Mouse (Mus musculus): ENCODE results near the gene Lingo1. TPM values are rescaled to one million over a fixed set of nuclear protein-coding genes. Genes with fewer than 3 reads are reported as not detected.

Gene Lingo1
- polyA plus RNA-seq, 1 experiment from 2014 or later, result 10.9 TPM

DNA sequence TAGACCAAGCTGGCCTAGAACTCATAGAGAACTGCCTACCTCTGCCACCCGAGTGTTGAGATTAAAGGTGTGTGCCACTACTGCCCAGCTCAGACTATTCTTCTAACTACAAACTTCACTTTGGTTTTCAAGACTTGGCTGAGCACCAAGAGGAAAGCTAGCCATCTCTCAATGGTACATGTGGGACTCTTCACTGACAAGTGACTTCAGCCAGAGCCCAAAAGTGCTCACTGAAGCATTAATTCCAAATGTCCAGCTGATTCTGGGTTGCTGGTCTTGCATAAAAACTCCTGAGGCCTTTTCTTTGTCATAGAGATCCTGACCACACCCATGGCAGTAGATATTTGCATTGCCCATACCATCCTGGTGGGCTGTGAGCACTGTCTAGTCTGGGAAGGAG lies 81.9 kb downstream of the Lingo1 start:
- Histone ChIP-seq H3K4me1 (peaks cover 7% of the 10 kb centered on the region), H3K9ac (no peak overlapping the region), H3K36me3 (ENCODE audit: poor library complexity, severe bottlenecking) (no peaks in the 10 kb centered on the region), H3K27me3 (peaks cover 6% of the 10 kb centered on the region; the same call in 1 of the 2 replicates), H3K27ac (no peak overlapping the region), H3K4me3 (no peak overlapping the region), H3K4me2 (no peak overlapping the region), H3K9me3 (replicated peaks) (no peaks in the 10 kb centered on the region)
- ATAC-seq, result no peak
- 76% methylated on average over 1 of the region's 1 CpGs for WGBS

DNA sequence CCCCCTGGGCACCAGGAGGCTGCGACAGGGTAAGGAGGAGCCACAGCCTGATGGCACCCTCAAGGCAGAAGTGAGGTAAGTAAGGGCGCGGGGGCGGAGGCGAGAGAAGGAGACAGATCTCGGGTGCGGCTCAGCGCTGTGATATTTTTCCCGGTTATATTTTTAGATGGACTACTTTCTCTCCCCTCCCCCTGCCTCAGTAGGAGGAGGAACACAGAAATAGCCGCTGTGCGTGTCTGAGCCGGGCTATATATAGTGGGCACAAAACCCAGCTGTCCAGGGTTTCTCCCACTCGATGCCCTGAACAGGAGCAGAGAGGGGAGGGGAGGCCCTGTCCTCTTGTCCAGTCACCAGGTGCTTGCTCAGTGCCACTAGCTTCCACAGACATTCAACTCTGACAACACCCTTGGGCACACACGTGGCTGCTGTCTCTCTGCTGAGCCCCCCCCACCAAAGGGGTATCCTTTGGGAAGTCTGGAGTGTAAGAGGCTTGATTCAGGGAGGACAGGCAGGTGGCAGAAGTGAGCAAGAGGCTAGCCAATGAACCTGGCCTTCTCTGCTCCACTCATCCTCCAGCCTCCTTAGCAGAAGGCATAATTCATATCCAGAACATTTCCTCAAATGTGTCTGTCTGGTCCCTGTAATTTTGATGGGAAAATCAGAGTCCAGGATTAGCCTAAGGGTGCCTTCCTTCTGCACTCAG lies 83.5 kb downstream of the Lingo1 start:
- peak; percentile 16; the same call in 1 of the 2 replicates for ATAC-seq
- Histone ChIP-seq H3K27ac (no peak overlapping the region), H3K27me3 (peaks cover 11% of the 10 kb centered on the region; the same call in 1 of the 2 replicates), H3K36me3 (ENCODE audit: poor library complexity, severe bottlenecking) (no peaks in the 10 kb centered on the region), H3K4me1 (peaks cover 12% of the 10 kb centered on the region), H3K9me3 (replicated peaks) (no peaks in the 10 kb centered on the region), H3K9ac (no peak overlapping the region), H3K4me3 (no peak overlapping the region), H3K4me2 (no peak overlapping the region)
- WGBS, result 71% methylated on average over 14 of the region's 14 CpGs

DNA sequence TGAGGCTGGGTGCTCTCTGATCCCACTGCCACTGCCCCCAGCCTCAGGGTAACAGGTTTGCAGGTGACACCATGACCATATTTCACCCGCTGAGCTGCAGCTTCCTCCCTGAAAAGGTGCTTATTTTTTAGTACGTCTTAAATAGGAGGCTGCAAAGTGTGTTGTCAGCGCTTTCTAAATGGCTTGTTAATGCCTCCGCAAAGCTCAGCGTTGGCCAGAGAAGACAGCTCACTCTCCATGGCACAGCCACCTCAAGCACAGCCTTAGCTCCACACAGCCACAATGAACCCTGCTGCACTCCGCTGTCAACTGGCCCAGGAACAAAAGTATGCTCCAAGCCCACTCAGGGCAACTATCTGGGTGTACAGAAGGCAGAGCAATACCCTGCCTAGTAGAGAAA lies 85.3 kb downstream of the Lingo1 start:
- no peak for ATAC-seq
- 81% methylated on average over 6 of the region's 6 CpGs for WGBS
- no peaks in the 10 kb centered on the region for H3K36me3 ChIP-seq (ENCODE audit: poor library complexity, severe bottlenecking)

GRCm38 (mm10) chr9:56706482-56707085 lies 89.7 kb downstream of the Lingo1 start:
- Histone ChIP-seq H3K27ac (no peak overlapping the region), H3K9ac (peak overlapping the region; percentile 9; the same call in 1 of the 2 replicates), H3K36me3 (ENCODE audit: poor library complexity, severe bottlenecking) (no peaks in the 10 kb centered on the region), H3K4me3 (no peak overlapping the region), H3K4me2 (no peak overlapping the region), H3K27me3 (peaks cover 11% of the 10 kb centered on the region; the same call in 1 of the 2 replicates), H3K4me1 (peaks cover 18% of the 10 kb centered on the region), H3K9me3 (replicated peaks) (no peaks in the 10 kb centered on the region)
- no peak for ATAC-seq
- WGBS, result 63% methylated on average over 15 of the region's 15 CpGs

More for the DNA sequence above, 85.3 kb downstream of the Lingo1 start:
- Histone ChIP-seq H3K9me3 (replicated peaks) (no peaks in the 10 kb centered on the region), H3K9ac (no peak overlapping the region), H3K4me1 (peaks cover 16% of the 10 kb centered on the region), H3K4me3 (no peak overlapping the region), H3K27ac (no peak overlapping the region), H3K4me2 (no peak overlapping the region), H3K27me3 (peaks cover 11% of the 10 kb centered on the region; the same call in 1 of the 2 replicates)

DNA sequence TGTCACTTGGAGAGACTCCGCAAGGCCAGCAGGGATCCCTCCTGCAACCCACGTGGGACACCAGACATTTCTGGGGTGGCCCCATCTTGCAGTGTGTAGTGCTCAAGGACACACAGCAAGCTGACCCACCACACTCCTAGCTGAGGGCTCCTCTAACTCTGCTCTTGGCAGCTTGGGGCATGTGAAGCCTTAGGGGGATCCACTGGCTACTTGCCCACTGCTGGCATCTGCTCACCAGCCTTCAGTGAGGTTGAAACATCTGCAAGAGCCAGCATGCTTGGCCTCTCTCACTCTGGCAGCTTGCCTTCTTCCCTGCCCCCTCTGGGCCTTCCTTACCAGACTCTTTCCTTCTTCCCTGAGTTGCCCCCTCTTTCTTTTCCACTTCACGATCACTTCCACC lies 94.9 kb downstream of the Lingo1 start:
- peak overlapping the region; percentile 14; the same call in 1 of the 2 replicates for H3K27ac ChIP-seq
- peak; percentile 64 for ATAC-seq

DNA sequence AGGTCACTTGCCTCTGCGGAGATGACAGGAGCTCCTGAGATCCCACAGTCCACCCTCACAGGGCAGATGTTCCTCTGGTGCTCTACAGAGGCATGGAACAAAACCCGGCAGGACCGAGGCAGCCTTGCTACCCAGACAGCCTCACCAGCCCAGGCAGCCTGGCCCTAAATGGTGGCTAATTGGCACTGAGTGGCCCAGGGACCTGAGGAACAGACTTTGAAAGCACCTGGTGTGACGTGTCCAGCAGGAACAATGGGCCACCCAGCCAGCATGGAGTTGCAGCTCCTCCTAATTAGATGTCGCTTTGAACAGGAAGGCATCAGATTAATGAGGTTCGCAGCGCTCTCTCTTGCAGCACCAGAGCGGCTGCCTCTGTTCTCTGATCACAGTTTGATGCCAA lies 95.4 kb downstream of the Lingo1 start:
- Histone ChIP-seq H3K27me3 (0 out of 2 replicates have a peak, but pooled peaks cover 4% of the 10 kb centered on the region), H3K27ac (0 out of 2 replicates have a peak overlapping the region, but pooled peaks have one; percentile 22), H3K4me3 (no peak overlapping the region), H3K36me3 (ENCODE audit: poor library complexity, severe bottlenecking) (no peaks in the 10 kb centered on the region), H3K4me1 (peaks cover 27% of the 10 kb centered on the region), H3K9ac (no peak overlapping the region), H3K9me3 (replicated peaks) (no peaks in the 10 kb centered on the region), H3K4me2 (no peak overlapping the region)
- 25% methylated on average over 8 of the region's 8 CpGs for WGBS
- peak; percentile 7; the same call in 1 of the 2 replicates for ATAC-seq

More for the DNA sequence above, 94.9 kb downstream of the Lingo1 start:
- Histone ChIP-seq H3K36me3 (ENCODE audit: poor library complexity, severe bottlenecking) (no peaks in the 10 kb centered on the region), H3K9ac (no peak overlapping the region), H3K4me2 (no peak overlapping the region), H3K9me3 (replicated peaks) (no peaks in the 10 kb centered on the region), H3K4me3 (no peak overlapping the region), H3K27me3 (0 out of 2 replicates have a peak, but pooled peaks cover 4% of the 10 kb centered on the region), H3K4me1 (peaks cover 29% of the 10 kb centered on the region)
- WGBS, result 59% methylated on average over 3 of the region's 3 CpGs

GRCm38 (mm10) chr9:56698715-56699370 lies 97.4 kb downstream of the Lingo1 start:
- 0 out of 2 replicates have a peak, but pooled peaks cover 4% of the 10 kb centered on the region for H3K27me3 ChIP-seq
- no peak overlapping the region for H3K4me2 ChIP-seq
- H3K9ac ChIP-seq, result no peak overlapping the region
- 0 out of 2 replicates have a peak overlapping the region, but pooled peaks have one; percentile 3 for H3K27ac ChIP-seq
- peak; percentile 86 for ATAC-seq
- peaks cover 27% of the 10 kb centered on the region for H3K4me1 ChIP-seq
- no peaks in the 10 kb centered on the region for H3K36me3 ChIP-seq (ENCODE audit: poor library complexity, severe bottlenecking)
- no peaks in the 10 kb centered on the region for H3K9me3 ChIP-seq (replicated peaks)
- no peak overlapping the region for H3K4me3 ChIP-seq
- 50% methylated on average over 7 of the region's 7 CpGs for WGBS

DNA sequence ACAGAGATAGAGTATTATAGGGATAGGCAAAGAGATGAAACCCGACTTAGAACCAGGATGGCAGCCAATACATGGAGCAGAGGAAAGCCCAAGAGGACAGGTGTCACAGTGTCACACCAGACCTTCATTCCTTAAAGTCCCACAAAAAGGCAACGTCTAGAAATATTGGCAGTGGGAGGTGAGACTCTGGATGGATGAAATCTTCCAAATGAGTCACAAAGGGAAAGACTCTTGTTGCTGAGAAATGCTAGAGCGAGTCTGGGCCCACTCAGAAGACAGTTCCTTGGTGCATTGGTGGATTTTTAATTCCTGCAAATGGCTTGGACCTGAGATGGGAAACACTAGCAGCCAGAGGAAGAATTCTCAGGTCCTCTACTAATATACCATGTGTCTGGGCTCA lies 102.2 kb downstream of the Lingo1 start:
- H3K27me3 ChIP-seq, result 0 out of 2 replicates have a peak, but pooled peaks cover 4% of the 10 kb centered on the region
- H3K4me1 ChIP-seq, result peaks cover 20% of the 10 kb centered on the region
- no peaks in the 10 kb centered on the region for H3K9me3 ChIP-seq (replicated peaks)
- no peak overlapping the region for H3K9ac ChIP-seq
- no peak overlapping the region for H3K4me2 ChIP-seq
- no peak overlapping the region for H3K27ac ChIP-seq
- no peak overlapping the region for H3K4me3 ChIP-seq
- ATAC-seq, result no peak
- no peaks in the 10 kb centered on the region for H3K36me3 ChIP-seq (ENCODE audit: poor library complexity, severe bottlenecking)
- 75% methylated on average over 3 of the region's 3 CpGs for WGBS

- Histone ChIP-seq H3K27me3 (no peaks in the 10 kb centered on the region), H3K27ac (no peak overlapping the region), H3K9ac (no peak overlapping the region), H3K4me2 (no peak overlapping the region), H3K4me1 (peaks cover 25% of the 10 kb centered on the region), H3K9me3 (replicated peaks) (no peaks in the 10 kb centered on the region), H3K4me3 (no peak overlapping the region), H3K36me3 (ENCODE audit: poor library complexity, severe bottlenecking) (no peaks in the 10 kb centered on the region)
- ATAC-seq, result no peak
- 71% methylated on average over 3 of the region's 3 CpGs for WGBS
Observed at GRCm38 (mm10) chr9:56691226-56691625, 105.0 kb downstream of the Lingo1 start.

DNA sequence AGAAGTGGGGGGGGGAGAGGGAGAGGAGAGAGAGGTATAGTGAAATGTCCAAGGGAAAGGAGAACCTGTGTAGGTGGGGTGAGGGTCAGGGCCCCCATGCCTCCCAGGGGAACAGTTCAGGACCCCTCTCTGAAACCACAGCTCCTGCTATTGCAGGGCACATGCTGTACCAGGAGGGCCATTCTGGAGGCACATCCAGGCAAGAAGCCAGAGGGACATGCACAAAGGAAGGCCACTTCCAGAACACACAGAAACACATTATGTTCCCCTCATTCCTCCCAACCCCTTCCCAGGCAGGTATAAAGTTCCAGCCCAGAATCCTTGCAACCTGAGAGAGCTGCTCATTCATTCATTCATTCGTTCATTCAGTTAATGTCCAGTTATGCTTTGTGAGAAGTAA lies 105.6 kb downstream of the Lingo1 start:
- Histone ChIP-seq H3K9ac (no peak overlapping the region), H3K4me1 (peaks cover 28% of the 10 kb centered on the region), H3K4me3 (no peak overlapping the region), H3K27ac (no peak overlapping the region), H3K4me2 (no peak overlapping the region), H3K27me3 (no peaks in the 10 kb centered on the region), H3K9me3 (replicated peaks) (no peaks in the 10 kb centered on the region), H3K36me3 (ENCODE audit: poor library complexity, severe bottlenecking) (no peaks in the 10 kb centered on the region)
- WGBS, result 78% methylated on average over 1 of the region's 1 CpGs
- ATAC-seq, result no peak

GRCm38 (mm10) chr9:56687490-56687889 lies 108.8 kb downstream of the Lingo1 start:
- Histone ChIP-seq H3K4me3 (no peak overlapping the region), H3K9ac (no peak overlapping the region), H3K4me2 (no peak overlapping the region), H3K27ac (no peak overlapping the region), H3K4me1 (peaks cover 42% of the 10 kb centered on the region), H3K9me3 (replicated peaks) (no peaks in the 10 kb centered on the region), H3K27me3 (peaks cover 21% of the 10 kb centered on the region), H3K36me3 (ENCODE audit: poor library complexity, severe bottlenecking) (no peaks in the 10 kb centered on the region)
- WGBS, result 82% methylated on average over 5 of the region's 5 CpGs
- no peak for ATAC-seq

GRCm38 (mm10) chr9:56687145-56687477 lies 109.2 kb downstream of the Lingo1 start:
- Histone ChIP-seq H3K4me2 (no peak overlapping the region), H3K9ac (peak overlapping the region; percentile 30; the same call in 1 of the 2 replicates), H3K27me3 (peaks cover 21% of the 10 kb centered on the region), H3K36me3 (ENCODE audit: poor library complexity, severe bottlenecking) (no peaks in the 10 kb centered on the region), H3K4me3 (no peak overlapping the region), H3K4me1 (peaks cover 45% of the 10 kb centered on the region), H3K27ac (peak overlapping the region; percentile 32; the same call in 1 of the 2 replicates), H3K9me3 (replicated peaks) (no peaks in the 10 kb centered on the region)
- peak; percentile 48; the same call in 1 of the 2 replicates for ATAC-seq
- WGBS, result 80% methylated on average over 1 of the region's 1 CpGs

Measured in forebrain, embryonic 13.5 days (tissue).